Mouse (Mus musculus) urinary bladder, adult 2 months (tissue): ENCODE measurements at regions not wholly inside any gene's neighbourhood (a gene's known extent, or its start where the extent isn't known, plus 50 kb on each side); places are given as distances from the start of the nearest gene placed in this dataset.
A peak's percentile ranks its signal among the peaks of the same experiment; 100 is the strongest.

Experiments used
- DNase-seq: peaks from one replicate; pipeline ENCODE4 v3.0.0; 2022; ENCODE audit warnings: low spot score

GRCm38 (mm10) chr4:106163220-106163619, 152.8 kb upstream of the Usp24 start:
- DNase-seq = no peak

GRCm38 (mm10) chr4:106167716-106168115, 148.3 kb upstream of the Usp24 start:
- no peak for DNase-seq

GRCm38 (mm10) chr4:106168741-106169140, 147.3 kb upstream of the Usp24 start:
- no peak for DNase-seq

GRCm38 (mm10) chr4:106169466-106169865, 146.5 kb upstream of the Usp24 start:
- no peak for DNase-seq

DNA sequence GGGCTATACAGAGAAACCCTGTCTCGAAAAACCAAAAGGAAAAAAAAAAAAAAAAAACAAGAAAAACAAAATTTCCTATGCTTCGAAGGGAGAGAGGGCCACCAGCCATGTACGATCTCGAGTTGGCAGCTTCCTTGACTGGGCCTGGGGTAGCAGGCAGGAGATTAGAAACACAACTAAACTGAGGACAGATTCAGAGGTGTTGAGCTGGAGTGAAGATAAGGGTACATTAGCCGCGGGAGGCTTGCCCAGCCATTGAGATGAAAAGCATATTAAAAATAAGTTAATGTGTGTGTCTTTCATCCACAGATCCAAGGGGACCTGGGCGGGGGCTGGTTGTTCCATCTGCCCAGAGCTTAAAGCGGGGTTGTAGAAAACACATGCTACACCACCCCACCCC, 145.3 kb upstream of the Usp24 start:
- no peak for DNase-seq

- no peak for DNase-seq
Observed at GRCm38 (mm10) chr4:106175352-106175751, 140.7 kb upstream of the Usp24 start.

DNA sequence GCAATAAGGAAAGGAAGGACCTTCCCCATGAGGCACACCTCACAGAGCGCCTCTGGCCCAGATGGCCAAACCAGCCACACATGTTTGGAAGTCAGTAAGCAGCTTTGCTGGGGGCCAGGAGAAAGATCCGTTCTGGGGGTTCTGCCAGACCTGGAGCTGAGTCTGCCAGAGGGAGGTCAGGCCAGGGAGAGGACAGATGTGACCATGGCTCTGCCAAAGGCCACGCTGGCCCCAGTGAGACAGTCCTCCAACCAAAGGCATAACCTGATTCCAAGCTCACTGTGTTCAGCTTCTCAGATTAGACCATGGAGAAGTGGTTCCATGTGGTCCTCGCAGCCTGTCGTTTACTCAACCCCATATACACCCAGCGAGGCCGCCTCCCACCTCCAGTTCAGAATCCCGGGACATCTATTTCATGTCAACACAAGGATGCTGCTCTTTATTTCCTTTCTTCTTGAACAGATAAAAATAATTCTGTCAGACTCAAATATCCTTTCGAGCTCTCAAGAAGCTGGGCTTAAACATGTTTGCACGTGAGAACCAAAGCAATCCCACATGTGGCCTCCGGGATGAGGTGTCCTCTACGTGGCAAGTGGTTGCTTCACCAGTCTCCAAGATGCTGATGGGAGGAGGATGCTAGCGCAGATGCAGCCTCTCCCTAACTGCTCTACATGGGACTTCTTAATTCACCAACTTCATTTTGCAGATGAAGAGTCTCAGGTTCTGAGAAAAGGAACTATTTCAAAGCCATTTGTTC, 130.1 kb upstream of the Usp24 start:
- no peak for DNase-seq

DNA sequence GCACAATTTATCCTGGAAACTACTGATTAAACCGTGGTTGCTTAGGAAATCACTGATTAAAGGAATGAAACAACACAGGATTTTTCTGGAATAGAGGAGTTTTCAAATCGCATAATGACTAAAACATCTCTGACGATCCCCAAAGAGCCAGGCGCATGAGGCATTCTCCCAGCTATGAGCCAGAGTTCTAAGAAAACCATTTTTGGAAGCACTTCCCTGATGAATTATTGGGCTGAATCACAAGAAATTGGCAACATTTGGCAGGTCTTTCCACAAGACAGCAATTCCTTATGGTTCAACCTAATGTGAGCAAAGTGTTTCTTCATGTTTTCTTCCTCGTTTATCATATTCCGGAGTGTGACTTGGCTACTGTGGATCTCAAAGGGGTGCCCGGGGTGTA, 129.3 kb upstream of the Usp24 start:
- DNase-seq = no peak

DNA sequence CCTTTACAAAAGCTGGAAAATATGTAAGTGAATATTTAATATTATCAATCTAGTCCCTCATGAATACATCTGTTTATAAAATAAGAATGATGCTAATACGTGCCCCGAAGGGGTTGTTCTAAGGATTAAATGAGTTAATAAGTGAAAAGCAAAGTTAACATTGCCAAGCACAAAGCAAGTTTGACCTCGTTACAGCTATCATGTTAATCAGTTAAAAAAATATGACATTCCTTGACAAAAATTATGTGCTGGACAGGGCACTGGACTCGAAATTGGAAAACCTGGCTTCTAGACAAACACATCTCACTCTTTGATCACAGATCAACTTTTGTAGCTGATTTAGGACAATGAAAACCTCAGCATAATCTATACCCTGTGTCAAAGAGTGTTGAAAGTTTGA, 125.8 kb upstream of the Usp24 start:
- DNase-seq = no peak

DNA sequence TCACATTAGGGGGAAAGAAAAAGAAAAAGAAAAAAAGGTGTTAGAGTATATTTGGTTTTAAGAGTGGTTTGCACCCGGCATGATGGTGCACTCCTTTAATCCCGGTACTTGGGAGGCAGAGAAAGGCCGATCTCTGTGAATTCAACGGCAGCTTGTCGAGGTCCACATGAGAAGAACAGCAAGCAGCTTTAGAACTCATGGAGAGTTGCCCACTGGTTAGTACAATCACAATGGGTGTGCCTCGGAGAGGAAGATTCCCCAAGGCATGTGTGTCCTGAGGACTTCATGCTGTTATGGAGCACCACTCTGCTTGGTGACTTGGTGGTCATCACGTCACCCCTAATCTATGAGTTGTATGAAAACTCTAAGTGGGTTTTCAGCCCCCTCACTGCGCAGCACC, 124.7 kb upstream of the Usp24 start:
- DNase-seq = no peak

DNA sequence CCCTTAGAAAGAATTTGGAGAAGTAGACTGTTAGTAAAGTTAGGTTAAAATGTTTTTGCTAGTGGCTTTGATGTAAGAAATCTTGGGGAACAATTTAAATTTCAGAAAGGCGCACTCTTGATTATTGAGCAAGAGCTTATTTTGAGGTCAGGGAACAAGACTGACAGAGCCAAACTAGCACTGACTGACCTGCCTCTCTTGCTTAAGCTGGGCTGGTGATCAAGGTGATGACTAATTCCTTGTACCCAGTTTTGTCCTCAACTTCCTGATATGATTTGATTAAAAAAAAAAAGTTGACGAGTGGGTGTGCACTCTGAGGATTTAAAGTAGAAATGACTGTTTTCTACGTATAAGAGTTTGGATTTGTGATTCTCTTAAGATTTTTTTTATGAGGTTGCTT, 124.2 kb upstream of the Usp24 start:
- DNase-seq = no peak

DNA sequence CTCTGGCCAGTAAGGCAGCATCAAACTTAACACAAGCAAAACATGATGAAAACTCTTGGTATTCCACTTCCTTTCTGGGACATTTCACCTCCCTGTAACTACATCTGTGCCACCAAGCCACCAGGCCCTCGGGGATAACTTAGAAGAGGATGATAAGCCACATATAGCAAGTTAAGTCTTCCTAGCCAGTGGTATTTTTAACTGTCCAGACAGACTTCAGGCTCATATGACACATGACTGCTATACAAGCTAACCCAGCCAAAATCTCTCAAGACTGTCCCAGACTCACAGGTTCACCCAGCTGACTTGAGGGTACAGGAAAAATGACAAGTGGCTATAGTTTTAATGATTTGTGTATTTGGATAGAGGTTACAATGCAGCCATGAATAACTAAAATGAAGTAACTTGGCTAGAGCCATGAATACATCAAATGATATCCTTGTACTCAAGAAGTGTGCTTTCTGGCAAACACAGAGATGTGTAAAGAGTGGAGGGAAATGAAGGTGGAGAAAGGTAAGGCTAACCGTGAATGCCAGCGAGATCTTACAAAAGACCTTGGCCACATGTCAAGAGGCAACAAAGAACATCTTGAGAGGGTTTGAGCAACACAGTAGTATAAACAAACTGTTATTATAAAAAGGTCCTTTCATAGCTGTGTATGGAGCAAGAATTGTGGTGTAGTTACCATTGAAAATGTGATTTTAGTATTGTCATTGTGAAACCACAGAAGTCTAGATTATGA, 122.6 kb upstream of the Usp24 start:
- no peak for DNase-seq

DNA sequence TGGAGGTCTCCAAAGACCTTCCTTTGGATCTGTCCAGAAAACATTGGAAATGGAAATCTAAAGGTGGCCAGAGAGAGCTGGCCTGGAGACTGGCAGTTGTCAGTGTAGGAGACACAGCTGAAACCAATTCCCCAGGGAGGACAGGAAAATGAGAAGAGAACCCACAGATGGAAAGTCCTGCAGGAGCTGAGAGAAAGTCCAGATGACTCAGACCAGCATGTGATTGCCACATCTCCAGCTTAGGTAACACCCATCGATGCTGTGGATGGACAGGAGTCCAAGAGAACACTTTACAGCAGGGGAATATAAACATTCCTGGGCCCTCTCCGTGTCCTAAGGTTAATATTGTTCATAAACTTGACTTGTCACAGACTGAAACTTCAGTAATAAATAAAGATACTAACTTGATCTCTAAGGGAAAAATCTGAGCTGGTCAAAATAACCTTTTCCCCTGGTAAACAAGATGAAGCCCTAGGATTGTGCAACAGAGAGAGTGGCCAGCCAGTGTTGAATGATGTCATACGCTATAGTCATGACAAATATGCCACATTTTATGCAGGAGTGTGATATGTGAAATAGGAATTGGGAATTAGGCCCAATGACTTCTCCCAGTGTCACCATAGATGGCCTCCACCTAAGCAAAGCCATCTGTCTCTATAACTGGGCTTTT, 120.4 kb upstream of the Usp24 start:
- DNase-seq = no peak

DNA sequence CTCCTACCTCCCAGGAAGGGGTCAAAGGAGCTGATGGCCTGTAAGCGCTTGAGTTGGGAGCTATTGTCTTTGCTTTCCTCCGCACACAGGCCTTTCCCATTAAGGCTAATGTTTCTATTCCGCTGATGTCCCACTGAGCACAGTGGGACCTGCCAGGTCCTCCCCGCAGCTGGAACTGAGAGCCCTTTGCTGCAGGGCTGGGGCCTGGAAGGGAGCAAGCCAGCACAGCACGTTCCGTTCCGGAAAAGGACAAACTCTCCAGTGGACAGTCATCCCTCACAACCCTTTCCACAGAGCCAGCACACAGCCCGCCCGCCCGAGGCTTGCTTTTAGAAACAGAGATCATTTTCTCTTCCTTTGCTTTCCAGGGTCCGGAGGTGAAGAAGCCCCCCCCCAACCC, 116.2 kb upstream of the Usp24 start:
- DNase-seq = peak; percentile 41

- DNase-seq = peak; percentile 32
Observed at GRCm38 (mm10) chr4:106200241-106200640, 115.8 kb upstream of the Usp24 start.

DNA sequence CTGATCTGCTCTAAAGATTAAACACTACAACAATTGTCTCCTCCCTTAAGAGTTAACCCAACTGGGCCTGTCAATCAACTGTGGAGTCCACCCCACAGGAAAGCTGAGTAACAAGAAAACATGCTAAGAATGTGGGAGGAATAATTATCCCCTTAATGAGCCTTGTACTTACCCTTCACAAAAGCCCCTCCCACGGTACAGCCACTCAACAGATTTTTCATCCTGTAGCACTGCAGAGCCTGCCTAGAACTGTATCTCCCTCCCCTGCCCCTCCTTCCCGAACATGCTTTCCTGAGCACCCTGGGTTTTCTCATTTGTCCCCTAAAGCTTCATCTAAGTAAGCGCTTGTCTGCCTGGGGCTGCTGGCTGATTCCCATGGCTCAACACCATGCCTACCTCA, 113.5 kb upstream of the Usp24 start:
- no peak for DNase-seq

DNA sequence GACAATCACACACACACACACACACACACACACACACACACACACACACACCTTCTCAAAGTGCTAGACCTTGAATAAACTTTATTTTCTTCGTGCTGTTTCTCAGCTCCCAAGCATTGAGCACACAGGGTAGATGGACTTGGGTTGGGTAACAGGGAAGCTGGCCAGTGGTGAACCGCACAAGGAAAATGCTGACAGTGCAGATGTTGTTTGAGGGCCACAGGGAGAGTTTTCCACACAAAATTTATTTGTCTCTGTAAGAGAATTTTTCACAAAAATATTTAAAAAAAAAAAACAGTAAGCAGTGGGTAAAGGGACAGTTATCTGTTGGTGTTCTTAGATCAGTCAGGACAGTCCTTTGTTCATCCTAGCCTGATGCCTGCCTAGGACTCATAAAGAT, 110.8 kb upstream of the Usp24 start:
- DNase-seq = no peak

DNA sequence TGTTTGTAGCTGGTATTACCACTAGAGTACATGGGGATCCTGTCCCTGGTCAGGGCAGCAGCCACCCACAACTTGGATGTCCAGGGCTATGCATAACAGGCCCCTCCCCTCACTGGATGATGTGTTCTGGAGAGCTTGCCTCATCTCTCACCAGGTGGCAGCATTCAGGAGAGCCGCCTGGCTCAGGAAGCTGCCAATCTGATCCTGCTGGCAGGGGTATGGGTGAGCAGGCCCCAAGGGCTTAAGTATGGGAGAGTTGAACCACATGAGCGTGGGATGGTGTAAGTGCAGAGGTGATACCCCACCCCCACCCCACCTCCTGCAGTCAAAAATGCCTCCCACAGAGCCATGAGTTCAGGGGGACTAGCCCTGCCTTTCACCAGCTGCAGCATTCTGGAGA, 110.0 kb upstream of the Usp24 start:
- DNase-seq = no peak

- no peak for DNase-seq
Observed at GRCm38 (mm10) chr4:106209465-106209864, 106.5 kb upstream of the Usp24 start.

DNA sequence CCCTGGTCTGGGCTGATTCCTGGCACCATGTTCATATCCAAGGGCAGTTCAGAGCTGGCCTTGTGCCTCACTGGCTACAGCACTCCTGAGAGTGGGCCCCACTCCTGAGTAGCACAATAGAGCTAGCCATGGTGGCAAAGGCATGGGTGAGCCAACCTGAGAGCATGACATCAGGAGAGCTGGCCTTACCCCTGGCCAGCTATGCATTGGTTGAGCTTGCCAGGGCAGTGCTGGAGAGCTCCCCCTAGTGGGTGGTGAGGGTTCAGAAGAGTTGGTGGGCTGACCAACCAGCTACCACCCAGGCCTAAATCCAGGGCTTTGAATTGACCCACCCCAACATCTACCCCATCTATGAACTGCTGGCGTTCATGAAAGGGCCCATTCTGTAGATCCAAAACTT, 106.0 kb upstream of the Usp24 start:
- no peak for DNase-seq

- DNase-seq = no peak
Observed at GRCm38 (mm10) chr4:106214170-106214569, 101.8 kb upstream of the Usp24 start.

DNA sequence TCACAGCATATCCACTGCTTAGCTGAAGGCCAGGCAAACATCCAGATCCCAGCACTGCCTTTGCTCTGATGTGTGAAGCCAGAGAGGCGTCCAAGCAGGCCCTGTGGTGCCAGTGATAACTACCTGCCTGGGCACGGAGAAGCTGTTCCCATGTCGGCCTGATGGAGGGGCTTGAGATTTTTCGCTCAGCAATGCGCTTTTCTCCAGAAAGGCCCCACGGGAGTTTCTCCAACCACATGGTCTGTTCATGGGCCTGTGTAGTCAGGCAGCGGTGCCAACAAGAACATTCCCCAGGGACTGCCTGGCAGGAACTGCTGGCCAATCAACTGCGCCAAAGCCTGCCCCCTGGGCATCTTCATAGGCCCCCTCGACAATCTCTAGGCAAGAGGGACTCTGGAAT, 95.4 kb upstream of the Usp24 start:
- no peak for DNase-seq
